Mouse (Mus musculus) gastrocnemius, postnatal 14 days (tissue): ENCODE data around the gene Ltn1. TPM values are rescaled to one million over a fixed set of nuclear protein-coding genes. Genes with fewer than 3 reads are reported as not detected.

ENCODE experiments used
- DNase-seq: peaks from one replicate; pipeline ENCODE4 v3.0.0; 2021; ENCODE audit warnings: mixed read lengths
- intact Hi-C: fragments of 180-260 bp; cut with DNase I; formaldehyde crosslinking; loops from one replicate; pipeline ENCODE4 v1.15.1; 2025; ENCODE audit warnings: low total_unique reads
- total RNA-seq, 2 experiments: library from RNA; stranded (reverse); gene quantifications; 2 replicates each; pipeline ENCODE4 v1.2.3; 2021

The Ltn1 gene
- total RNA-seq, 2 experiments from 2014 or later: 19.5 to 21.3 TPM

DNA sequence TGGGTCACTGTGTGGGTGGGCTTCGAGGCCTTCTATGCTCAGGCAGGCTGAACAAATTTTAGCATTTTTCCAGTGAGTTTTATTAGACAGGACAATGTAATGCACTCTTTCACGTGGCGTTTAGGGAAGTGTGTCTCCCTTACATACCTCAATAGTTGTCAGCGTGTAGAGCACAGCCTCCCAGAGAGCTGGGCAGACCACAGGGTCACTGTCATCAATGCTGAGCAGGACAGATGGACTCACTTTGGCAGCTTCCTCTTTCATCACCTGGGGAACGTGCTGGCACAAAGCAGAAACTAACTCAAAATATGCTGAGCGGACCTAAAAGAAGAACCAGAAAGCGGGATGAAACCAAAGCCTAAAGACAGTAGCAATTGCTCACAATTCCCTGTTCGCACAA is 11.8 kb downstream of the Ltn1 start:
- DNase-seq: no peak
- intact Hi-C loops: loop anchor here (10.0 kb wide), 1 partner anchor 54 kb away; no protein-coding TSS in a partner anchor

DNA sequence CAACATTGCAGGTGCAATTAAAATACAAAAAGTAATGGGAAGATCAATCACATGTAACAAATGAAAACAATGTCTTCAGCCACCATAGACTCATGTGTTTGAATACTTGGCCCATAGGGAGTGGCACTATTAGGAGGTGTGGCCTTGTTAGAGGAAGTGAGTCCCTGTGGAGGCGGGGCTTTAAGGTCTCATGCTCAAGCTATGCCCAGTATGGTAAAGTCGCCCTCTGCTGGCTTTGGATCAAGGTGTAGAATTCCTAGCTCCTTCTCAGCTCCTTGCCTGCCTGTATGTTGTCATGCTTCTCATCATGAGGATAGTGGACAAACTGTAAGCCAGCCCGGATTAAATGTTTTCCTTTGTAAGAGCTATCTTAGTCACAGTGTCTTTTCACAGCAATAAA is 27.4 kb downstream of the Ltn1 start:
- no peak for DNase-seq
- intact Hi-C loops: no loop called here

DNA sequence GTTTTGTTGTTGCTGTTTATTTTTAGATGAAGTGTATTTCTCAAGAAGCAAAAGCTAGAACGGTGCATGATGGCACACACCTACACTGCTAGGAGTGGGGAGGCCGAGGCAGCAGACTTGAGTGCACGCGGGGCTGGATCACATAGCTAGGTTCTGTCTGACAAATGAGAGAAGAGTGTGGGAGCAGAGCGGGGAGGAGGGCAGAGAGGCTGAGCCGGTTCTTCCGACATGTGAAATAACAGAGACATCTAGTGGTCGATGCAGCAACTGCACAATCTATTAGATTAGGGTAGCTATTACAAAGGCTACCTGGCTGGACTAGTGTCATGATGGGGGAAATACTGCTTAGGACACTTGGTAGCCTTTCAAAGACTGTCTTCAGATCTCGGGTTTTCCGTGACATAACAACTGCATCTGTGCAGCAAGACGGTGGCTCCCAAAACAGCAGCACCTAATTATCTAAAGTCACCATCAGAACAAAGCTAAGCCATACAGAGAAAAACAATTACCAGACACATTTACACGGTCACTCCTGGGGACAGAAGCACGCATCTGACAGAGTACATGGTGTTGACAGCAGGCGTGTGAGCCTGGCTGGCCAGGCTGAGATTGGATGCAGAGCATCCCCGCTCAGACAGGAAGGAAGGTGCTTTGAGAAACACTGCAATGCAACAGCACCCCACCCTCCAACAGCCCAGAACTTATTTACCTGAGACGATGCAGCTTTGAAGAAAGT is 38.4 kb downstream of the Ltn1 start:
- DNase-seq: peak; percentile 45
- intact Hi-C loops: no loop called here

DNA sequence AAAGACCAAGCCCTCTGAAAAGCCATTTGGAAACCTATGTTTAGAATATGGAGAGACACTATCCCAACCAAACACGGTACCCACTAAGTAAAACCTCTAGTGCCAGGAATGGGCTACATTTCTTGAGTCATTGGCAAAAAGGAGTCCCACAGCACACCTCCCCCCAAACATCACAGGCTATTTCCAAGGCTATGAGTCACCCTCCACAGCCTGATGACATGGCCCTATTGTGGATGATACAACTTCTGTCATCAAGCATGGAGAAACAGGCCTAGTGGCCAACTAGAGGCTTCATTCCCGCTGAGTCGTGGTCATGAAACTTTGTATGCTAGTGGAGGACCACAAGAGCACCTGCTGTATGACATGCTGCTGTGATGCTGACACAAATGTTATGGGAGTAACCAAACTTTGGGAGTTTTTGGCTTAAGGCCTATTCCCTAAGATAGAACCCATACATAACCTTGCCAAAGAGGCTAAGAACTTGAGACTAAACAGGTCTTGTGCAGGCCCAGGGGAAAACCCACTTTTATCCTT is 44.9 kb downstream of the Ltn1 start:
- no peak for DNase-seq

DNA sequence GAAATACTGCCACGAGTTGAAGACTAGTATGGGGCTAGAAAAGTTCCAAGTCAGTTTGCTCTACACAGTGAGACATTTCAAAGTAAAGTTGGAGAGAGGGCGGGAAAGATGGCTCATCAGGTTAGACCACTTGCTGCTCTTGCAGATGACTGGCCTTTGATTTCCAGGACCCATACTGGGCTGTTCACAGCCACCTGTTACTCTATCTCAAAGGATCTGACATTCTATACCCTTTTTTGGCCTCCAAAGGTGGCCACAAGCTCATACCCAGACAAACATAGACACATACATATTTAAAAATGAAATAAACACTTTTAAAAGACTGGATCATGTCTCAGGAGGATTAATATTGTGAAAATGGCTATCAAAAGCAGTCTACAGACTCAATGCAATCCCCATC is 48.0 kb downstream of the Ltn1 start:
- no peak for DNase-seq
- intact Hi-C loops: no loop called here

More for the DNA sequence above, 44.9 kb downstream of the Ltn1 start:
- intact Hi-C loops: no loop called here

DNA sequence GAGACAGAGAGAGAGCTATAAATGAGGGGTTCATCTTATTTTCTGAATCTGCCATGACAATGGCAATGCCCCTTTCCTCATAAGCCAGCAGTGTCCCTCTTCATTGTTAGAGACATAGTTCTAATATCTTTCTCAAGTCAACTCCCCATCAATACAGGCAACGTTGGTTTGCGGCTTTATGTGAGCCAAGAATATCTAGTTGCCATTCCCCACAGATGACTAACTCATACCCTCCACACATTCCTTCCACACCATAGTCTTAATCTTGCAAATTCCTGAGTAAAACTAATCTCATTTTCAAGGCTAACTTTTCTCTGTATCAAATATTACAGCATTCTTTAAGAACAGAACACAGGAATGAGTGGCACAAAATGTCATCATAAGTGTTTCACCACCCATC is 49.4 kb downstream of the Ltn1 start:
- no peak for DNase-seq
- intact Hi-C loops: no loop called here

DNA sequence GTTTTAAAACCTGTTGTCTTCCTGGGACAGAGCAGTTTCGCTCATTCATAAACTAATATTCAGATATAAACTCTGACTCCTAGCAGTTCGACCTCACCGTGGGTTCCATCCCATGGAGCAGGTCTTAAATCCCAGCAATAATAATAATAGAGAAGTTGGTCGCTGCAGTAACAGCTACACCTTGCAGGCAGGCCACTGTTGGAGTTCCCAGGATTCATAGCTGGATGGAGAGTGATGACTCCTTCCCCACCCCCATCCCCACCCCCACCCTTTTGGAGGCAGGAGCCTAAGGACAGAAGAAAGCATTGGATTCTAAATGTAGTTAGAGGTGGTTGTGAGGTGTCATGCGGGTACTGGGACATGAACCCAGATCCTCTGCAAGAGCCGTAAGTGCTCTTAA is 66.0 kb downstream of the Ltn1 start:
- DNase-seq: no peak
- intact Hi-C loops: no loop called here

DNA sequence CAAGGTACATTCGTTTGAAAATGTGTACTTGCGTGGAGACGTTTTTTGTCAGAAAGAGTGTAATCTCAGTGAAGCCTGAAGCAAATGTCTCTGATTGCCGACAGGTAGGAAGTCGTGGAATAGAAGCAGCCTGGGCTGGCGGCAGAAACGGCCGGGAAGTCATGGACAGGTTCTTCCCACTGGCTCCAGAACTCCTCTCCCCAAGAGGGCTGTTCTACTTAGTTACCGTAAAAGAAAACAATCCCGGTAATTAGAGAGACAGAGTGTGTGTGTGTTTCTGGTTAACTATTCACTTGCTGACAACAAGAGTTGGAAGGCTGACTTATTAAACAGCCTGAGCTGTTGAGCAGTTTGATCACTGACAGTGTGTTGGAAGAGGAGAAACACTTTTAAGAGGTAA is 66.4 kb downstream of the Ltn1 start:
- DNase-seq: no peak
- intact Hi-C loops: no loop called here

DNA sequence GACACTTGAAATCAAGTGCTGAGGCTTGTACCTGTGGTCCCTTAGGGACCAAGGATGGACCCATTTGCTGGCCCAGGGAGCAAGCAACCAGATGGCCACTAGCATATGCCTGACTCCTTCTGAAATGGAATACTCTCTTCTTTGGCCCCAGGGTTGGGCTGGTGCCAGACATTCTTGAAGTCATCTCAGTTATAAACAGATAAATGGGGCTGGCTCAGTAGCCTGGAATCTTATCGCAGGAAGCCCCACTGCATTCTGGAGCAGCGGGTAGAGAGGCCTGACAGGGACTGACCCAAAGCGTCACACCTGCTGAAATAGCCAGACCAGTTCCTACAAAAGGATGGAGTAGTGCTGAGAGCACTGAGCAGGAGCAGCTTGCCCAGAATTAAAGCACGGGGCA is 68.2 kb downstream of the Ltn1 start:
- intact Hi-C loops: no loop called here

DNA sequence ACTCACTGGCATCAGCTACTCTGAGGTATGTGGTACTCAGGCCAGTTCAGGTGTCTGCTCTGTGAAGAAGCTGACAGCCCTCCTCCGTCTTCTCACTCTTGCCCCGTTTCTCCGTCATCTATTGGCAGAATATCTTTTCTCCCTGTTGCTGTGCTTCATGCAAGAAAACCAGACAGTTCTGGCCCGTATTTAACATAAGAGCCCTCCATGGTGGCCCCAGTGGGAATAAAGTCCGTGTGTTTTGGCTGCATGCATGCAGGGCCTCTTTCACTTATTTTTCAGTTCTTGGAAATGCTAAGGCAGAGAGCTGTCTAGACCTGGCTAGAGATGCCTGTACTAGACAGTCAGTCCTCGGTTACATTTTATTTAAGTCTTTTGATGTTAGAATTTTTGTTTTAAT is 72.3 kb downstream of the Ltn1 start:
- intact Hi-C loops: no loop called here
- DNase-seq: no peak

More for the DNA sequence above, 68.2 kb downstream of the Ltn1 start:
- DNase-seq: peak; percentile 43

DNA sequence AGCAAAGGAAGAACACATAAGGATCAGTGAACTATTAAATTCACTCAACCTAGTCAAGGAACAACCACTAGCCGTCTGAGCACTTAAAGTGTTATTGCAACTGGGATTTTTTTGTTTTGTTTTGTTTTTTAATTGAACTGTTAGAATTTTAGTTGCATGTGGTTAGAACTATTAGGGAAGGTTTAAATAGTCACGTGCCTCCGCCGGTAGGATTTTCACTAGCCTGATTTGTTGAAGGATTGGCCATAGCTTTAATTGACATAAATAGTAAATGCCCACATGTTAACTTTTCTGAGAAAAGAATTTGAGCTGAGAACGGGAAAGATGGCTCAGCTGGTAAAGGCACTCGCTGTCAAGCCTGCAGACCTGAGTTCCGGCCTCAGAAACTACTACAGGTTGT is 77.7 kb downstream of the Ltn1 start:
- no peak for DNase-seq
- intact Hi-C loops: no loop called here

DNA sequence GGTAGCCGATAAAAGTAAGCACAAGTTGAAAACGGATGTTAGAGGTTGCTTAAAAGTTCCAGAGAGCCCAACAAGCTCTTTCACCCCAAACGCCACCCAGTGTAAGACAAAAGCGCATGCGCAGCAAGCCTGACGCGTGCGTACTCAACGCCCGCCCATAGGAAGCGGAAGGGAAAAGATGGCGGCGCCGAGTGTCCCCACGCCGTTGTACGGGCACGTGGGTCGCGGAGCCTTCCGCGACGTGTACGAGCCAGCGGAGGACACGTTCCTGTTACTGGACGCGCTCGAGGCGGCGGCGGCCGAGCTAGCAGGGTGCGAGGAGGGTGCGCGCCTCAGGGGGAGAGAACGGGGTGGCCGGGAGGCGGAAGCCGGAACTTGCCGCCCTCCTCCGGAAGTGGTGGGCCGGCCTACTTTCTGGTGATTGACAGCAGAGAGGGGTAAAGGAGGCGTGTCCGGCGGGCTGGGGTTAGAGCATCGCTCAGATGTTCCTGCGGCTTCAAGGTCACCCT is 78.3 kb downstream of the Ltn1 start, which contains the start of gene N6amt1:
TSS of gene N6amt1 (plus strand) at position 111 of the 509 bp plus-strand sequence.
- intact Hi-C loops: no loop called here
- DNase-seq: peak; percentile 91

DNA sequence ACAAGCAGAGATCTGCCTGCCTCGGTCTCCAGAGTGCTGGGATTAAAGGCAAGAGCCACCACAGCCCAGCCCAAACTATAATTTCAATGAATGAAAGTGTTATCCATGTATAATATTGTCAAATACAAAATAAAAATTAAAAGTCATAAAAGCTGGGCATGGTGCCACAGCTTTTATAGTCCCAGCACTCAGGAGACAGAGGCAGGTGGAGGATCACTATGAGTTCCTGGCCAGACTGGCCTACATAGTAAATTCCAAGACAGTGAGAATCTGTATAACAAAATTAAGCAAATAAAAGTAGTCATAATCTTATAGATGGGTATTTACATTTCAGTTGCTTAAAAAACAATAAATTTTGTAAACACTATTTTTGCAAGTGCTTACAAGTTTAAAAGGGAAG is 78.8 kb downstream of the Ltn1 start:
- DNase-seq: no peak
- intact Hi-C loops: no loop called here

DNA sequence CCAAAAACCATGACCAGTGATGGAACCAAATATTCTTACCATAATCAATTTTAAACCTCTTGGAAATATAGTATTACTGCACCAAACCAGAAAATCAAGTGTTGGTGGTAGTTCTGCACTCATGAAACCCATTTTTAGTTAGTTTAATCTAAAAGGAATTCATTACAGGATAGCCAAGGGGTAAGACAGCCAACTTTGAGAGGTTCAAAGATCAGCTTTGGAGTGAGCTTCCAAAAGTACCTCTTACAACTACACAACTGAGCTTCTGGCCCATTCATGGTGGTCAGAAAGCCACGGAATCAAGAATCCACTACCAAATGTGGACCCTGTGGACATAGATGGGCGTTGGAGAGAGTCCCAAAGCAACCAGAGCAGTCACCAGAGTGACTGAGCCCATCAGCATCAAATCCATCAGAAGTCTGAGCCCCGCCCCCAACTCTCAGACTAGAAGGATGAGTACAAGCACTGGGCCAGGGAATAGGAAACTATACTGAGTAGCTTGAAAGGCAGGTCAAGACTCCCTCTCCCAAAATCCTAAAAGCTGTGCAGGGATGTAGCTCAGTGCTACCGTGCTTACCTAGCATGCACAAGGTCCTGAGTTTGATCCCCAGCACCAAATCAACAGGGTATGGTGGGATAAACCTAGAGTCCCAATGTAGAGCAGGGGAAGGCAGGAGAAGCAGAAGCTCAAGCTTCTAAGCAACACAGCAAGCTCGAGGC is 80.9 kb downstream of the Ltn1 start:
- DNase-seq: no peak
- intact Hi-C loops: no loop called here

DNA sequence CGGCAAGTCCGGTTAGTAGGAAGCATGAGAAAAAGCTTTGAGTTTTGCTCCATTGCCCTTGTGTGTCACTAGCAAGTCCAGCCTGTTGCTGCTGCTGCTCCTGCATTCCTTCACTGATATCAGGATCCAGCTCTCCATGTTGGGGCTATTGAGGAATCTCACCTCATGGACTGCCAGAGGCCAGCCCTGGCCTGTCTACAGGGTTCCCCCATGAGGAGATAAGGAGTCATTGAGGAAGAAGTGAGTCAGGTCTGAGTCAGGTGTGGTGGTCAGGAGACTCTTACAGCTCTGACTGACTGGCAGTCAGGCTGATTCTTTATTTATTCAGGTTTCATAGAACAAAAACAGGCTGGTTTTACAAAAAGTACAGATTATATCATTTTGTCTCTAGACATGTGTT is 84.3 kb downstream of the Ltn1 start:
- no peak for DNase-seq

DNA sequence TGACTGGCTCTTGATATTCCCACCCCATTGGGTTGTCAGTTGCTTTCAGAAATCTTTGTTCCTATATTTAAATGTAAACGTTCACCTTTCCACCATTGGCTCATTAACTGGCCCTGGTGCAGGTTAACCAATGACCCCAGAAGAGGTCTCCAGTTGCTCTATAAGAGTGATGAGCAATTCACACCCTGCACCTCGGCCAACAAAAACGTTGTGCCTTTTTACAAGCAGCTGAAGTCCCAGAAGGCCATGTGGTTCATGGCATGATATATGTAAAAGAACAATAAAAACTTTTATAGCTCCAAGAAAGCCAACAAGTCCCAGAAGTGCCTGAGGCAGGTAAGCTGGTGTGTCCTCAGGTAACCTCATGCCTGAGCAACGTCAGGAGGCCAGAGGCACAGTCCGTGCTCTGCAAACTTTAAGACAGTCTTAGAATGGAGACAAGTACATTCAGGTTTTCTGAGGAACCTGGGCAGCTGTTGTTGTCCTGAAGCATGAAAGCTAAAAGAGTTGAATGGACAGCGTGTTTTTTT is 91.3 kb downstream of the Ltn1 start:
- DNase-seq: no peak
- intact Hi-C loops: no loop called here

More for the DNA sequence above, 84.3 kb downstream of the Ltn1 start:
- intact Hi-C loops: no loop called here

DNA sequence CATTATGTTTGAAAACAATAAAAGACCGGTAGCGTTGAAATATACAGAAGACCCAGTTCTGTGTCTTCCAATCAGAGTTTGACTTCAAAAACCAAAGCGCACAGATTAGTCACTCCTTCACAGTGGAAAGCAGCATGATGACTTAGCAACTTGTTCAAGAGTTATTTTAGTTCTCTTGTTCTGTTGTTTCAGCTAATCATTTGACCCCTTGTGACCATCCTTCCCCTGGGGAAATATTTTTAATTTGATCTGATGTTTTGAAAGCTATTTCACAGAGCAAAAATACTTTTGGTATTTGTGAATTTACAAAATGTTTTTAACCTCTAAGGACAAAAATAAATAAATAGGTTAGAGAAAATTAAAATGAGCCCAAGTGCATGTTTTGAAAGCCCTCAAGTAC is 97.7 kb downstream of the Ltn1 start:
- intact Hi-C loops: no loop called here
- no peak for DNase-seq

DNA sequence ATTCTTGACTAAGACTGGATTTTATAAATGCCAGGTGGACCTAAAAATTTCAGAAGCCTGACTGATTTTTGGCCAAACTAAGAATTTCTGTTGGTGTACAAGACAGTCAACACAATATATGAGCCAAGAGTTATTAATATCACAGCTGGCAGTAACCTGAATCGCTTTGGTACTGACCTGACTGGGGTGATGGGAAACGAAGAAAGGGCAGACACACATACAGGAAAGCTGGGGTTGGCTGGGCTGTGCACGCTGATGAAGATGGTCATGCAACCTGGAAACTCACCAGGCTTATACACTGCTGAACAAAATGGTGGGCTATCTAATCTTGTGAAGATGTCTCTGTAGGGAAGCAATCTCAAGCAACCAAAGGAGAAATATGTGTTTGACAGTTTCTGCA is 102.4 kb downstream of the Ltn1 start:
- DNase-seq: no peak
- intact Hi-C loops: no loop called here
